Mouse (Mus musculus): ENCODE results near the gene Cnfn. TPM values are rescaled to one million over a fixed set of nuclear protein-coding genes. Genes with fewer than 3 reads are reported as not detected.
"Not testable (repeated sequence)": the region's sequence is repeated elsewhere in the genome, so short reads cannot be mapped to it uniquely, and the experiment has no call there.

Gene Cnfn
- polyA plus RNA-seq, 1 experiment from 2014 or later, result not detected

- Histone ChIP-seq H3K27me3 (replicated peaks) (no peaks in the 10 kb centered on the region), H3K4me2 (no peak overlapping the region), H3K27ac (no peak overlapping the region), H3K9ac (no peak overlapping the region), H3K9me3 (no peaks in the 10 kb centered on the region), H3K4me3 (no peak overlapping the region), H3K4me1 (no peaks in the 10 kb centered on the region), H3K36me3 (replicated peaks) (peaks cover 16% of the 10 kb centered on the region)
- ATAC-seq (replicated peaks), result no peak
- 93% methylated on average over 9 of the region's 9 CpGs for whole genome bisulfite sequencing
Observed at GRCm38 (mm10) chr7:25339329-25339728, 30.2 kb downstream of the Cnfn start.

- H3K4me1 ChIP-seq, result no peaks in the 10 kb centered on the region
- H3K27me3 ChIP-seq (replicated peaks), result no peaks in the 10 kb centered on the region
- ATAC-seq (replicated peaks), result no peak
- H3K9ac ChIP-seq, result no peak overlapping the region
- no peak overlapping the region for H3K4me2 ChIP-seq
- H3K4me3 ChIP-seq, result no peak overlapping the region
- no peak overlapping the region for H3K27ac ChIP-seq
- no peaks in the 10 kb centered on the region for H3K9me3 ChIP-seq
- peaks cover 29% of the 10 kb centered on the region for H3K36me3 ChIP-seq (replicated peaks)
- WGBS, result 84% methylated on average over 12 of the region's 12 CpGs
Observed at GRCm38 (mm10) chr7:25334472-25334871, 35.1 kb downstream of the Cnfn start.

DNA sequence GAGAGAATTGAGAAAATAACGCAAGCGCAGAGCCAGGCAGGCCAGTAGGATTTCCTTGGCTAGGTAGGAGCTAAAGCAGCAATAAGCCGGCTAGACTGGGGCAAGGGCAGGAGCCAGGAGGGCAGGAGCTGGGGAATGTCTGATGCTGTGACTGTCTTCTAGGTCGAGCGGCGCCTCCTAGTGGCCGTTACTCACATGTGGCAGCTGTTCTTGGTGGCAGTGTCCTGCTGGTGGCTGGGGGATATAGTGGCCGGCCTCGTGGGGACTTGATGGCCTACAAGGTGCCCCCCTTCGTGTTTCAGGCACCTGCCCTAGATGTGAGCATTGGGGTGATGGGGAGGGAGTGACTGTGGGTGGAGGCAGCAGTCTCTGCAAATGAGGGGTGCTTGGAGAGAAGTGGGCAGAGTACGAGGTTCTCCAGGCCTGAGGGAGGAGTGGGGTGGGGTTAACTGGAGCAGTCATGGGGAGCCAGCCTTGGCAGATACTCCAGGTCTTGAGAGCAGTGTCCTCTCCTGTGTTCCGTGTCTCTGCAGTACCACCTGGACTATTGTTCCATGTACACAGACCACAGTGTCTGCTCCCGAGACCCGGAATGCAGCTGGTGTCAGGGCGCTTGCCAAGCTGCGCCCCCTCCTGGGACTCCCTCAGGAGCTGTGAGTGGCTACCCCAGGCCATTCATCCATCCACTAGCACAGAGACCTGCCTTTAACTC lies 35.8 kb downstream of the Cnfn start:
- peaks cover 29% of the 10 kb centered on the region for H3K36me3 ChIP-seq (replicated peaks)
- 39% methylated on average over 16 of the region's 16 CpGs for WGBS
- no peak overlapping the region for H3K4me2 ChIP-seq
- no peaks in the 10 kb centered on the region for H3K4me1 ChIP-seq
- H3K27ac ChIP-seq, result no peak overlapping the region
- no peaks in the 10 kb centered on the region for H3K9me3 ChIP-seq
- H3K9ac ChIP-seq, result no peak overlapping the region
- no peak overlapping the region for H3K4me3 ChIP-seq
- no peaks in the 10 kb centered on the region for H3K27me3 ChIP-seq (replicated peaks)
- ATAC-seq (replicated peaks), result 0 out of 2 replicates have a peak, but pooled peaks have one; percentile 37

GRCm38 (mm10) chr7:25326233-25326632 lies 43.3 kb downstream of the Cnfn start:
- no peak overlapping the region for H3K27ac ChIP-seq
- no peak overlapping the region for H3K9ac ChIP-seq
- ATAC-seq (replicated peaks), result no peak
- H3K4me3 ChIP-seq, result no peak overlapping the region
- H3K9me3 ChIP-seq, result no peaks in the 10 kb centered on the region
- H3K27me3 ChIP-seq (replicated peaks), result no peaks in the 10 kb centered on the region
- peaks cover 10% of the 10 kb centered on the region for H3K4me1 ChIP-seq
- H3K4me2 ChIP-seq, result no peak overlapping the region
- 81% methylated on average over 8 of the region's 8 CpGs for WGBS
- peaks cover 16% of the 10 kb centered on the region for H3K36me3 ChIP-seq (replicated peaks)

DNA sequence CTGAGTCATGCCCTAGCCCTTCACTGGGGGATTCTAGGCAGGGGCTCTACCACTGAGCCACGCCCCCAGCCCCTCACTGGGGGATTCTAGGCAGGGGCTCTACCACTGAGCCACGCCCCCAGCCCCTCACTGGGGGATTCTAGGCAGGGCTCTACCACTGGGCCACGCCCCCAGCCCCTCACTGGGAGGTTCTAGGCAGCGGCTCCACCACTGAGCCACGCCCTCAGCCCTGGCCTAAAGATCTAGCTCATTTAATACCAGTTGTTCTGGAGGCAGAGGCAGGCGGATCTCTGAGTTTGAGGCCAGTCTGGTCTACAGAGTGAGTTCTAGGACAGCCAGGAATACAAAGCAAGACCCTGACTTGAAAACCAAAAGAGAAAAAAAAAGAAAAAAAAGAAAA lies 44.1 kb downstream of the Cnfn start:
- WGBS, result 90% methylated on average over 6 of the region's 6 CpGs
- not testable (repeated sequence) for ATAC-seq (replicated peaks); H3K27me3 ChIP-seq (replicated peaks); H3K9me3 ChIP-seq; H3K9ac ChIP-seq; H3K36me3 ChIP-seq (replicated peaks); H3K4me2 ChIP-seq; H3K27ac ChIP-seq; H3K4me3 ChIP-seq
- peaks cover 15% of the 10 kb centered on the region for H3K4me1 ChIP-seq

DNA sequence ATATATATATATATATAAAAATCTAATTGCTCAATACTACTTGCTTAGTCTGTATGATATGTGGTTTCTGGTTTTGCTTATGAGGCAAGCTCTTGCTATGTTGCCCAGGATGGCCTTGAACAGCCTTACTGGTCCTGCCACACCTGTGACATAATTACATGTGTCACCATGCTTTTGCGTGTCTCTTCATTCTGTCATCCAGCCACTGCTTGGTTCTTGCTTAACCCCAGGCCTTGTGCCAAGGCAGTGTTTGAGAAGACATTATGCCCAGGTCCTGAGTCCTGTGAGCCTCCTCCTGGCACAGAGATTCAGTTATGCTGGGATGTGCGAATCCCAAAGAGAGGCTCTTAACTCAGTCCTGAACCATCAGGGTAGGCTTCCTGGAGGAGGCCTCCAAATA lies 46.3 kb downstream of the Cnfn start:
- peaks cover 26% of the 10 kb centered on the region for H3K4me1 ChIP-seq
- 95% methylated on average over 2 of the region's 2 CpGs for WGBS

DNA sequence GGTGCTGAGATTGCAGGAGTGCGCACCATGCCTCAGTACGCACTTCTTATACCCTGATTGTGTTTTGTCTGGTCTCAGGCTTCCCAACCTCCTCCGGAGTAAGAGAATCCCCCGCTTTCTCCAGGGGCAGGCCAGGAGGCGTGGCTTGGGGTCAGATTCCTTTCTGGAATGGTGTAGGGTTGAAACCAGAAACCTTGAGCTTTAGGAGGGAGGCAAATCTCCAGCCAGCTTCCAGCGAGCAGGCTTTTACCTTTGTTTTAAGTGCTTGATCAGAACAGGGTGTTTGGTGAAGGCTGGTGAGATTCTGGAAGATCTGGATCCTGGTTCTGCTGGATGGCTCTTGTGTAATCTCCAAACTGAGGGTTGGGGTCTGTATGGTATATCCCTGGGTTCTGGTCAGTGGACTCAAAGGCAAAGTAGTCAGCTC lies 47.5 kb downstream of the Cnfn start:
- no peaks in the 10 kb centered on the region for H3K27me3 ChIP-seq (replicated peaks)
- no peak overlapping the region for H3K9ac ChIP-seq
- no peak overlapping the region for H3K4me2 ChIP-seq
- no peak for ATAC-seq (replicated peaks)
- peaks cover 36% of the 10 kb centered on the region for H3K4me1 ChIP-seq
- H3K4me3 ChIP-seq, result no peak overlapping the region
- WGBS, result 12% methylated on average over 6 of the region's 6 CpGs
- H3K27ac ChIP-seq, result 0 out of 2 replicates have a peak overlapping the region, but pooled peaks have one; percentile 53
- H3K36me3 ChIP-seq (replicated peaks), result no peaks in the 10 kb centered on the region
- no peaks in the 10 kb centered on the region for H3K9me3 ChIP-seq

More for the DNA sequence above, 46.3 kb downstream of the Cnfn start:
- Histone ChIP-seq H3K36me3 (replicated peaks) (0 out of 2 replicates have a peak, but pooled peaks cover 3% of the 10 kb centered on the region), H3K4me3 (no peak overlapping the region), H3K27me3 (replicated peaks) (no peaks in the 10 kb centered on the region), H3K4me2 (no peak overlapping the region), H3K27ac (no peak overlapping the region), H3K9ac (no peak overlapping the region), H3K9me3 (no peaks in the 10 kb centered on the region)
- ATAC-seq (replicated peaks), result no peak

Other genes with a start within 250 kb of the Cnfn start
- gene Pou2f2, start 190.0 kb downstream of the Cnfn start, polyA plus RNA-seq (2015; fragmentation: Nextera tagmentation; extraction: Ambion mirVana), result 45.5 and 59.1 TPM in 2 replicates
- gene Dedd2, start 149.1 kb downstream of the Cnfn start, polyA plus RNA-seq (2015; fragmentation: Nextera tagmentation; extraction: Ambion mirVana), result 18.5 and 18.7 TPM in 2 replicates
- 1.8 and 1.9 TPM in 2 replicates for gene Zfp526, start 148.3 kb downstream of the Cnfn start, polyA plus RNA-seq (2015; fragmentation: Nextera tagmentation; extraction: Ambion mirVana)
- gene Gsk3a, start 131.9 kb downstream of the Cnfn start, polyA plus RNA-seq (2015; fragmentation: Nextera tagmentation; extraction: Ambion mirVana), result 19.5 TPM in 2 replicates
- 3.3 and 5.3 TPM in 2 replicates for gene Erf, start 119.0 kb downstream of the Cnfn start, polyA plus RNA-seq (2015; fragmentation: Nextera tagmentation; extraction: Ambion mirVana)
- gene Cic, start 102.0 kb downstream of the Cnfn start, polyA plus RNA-seq (2015; fragmentation: Nextera tagmentation; extraction: Ambion mirVana), result 42.1 and 45.9 TPM in 2 replicates
- 671 and 679 TPM in 2 replicates for gene Pafah1b3, start 71.7 kb downstream of the Cnfn start, polyA plus RNA-seq (2015; fragmentation: Nextera tagmentation; extraction: Ambion mirVana)
- 3.7 and 4.5 TPM in 2 replicates for gene Prr19, start 68.3 kb downstream of the Cnfn start, polyA plus RNA-seq (2015; fragmentation: Nextera tagmentation; extraction: Ambion mirVana)
- gene Tmem145, start 63.6 kb downstream of the Cnfn start, polyA plus RNA-seq (2015; fragmentation: Nextera tagmentation; extraction: Ambion mirVana), result 94.8 and 102 TPM in 2 replicates
- 27.0 and 27.4 TPM in 2 replicates for gene Megf8, start 52.6 kb downstream of the Cnfn start, polyA plus RNA-seq (2015; fragmentation: Nextera tagmentation; extraction: Ambion mirVana)
- gene Lipe, start 29.0 kb upstream of the Cnfn start, polyA plus RNA-seq (2015; fragmentation: Nextera tagmentation; extraction: Ambion mirVana), result 10.5 and 12.7 TPM in 2 replicates
- gene Cxcl17, start 43.2 kb upstream of the Cnfn start, polyA plus RNA-seq (2015; fragmentation: Nextera tagmentation; extraction: Ambion mirVana), result 0.79 and 0.93 TPM in 2 replicates
- 0.88 and 1.1 TPM in 2 replicates for gene Ceacam1, start 107.9 kb upstream of the Cnfn start, polyA plus RNA-seq (2015; fragmentation: Nextera tagmentation; extraction: Ambion mirVana)
- 0.13 and 0.34 TPM in 2 replicates for gene Ceacam2, start 170.1 kb upstream of the Cnfn start, polyA plus RNA-seq (2015; fragmentation: Nextera tagmentation; extraction: Ambion mirVana)
- gene Erich4, start 246.2 kb upstream of the Cnfn start, polyA plus RNA-seq (2015; fragmentation: Nextera tagmentation; extraction: Ambion mirVana), result not detected in 2 replicates
- gene Dmac2, start 249.7 kb upstream of the Cnfn start, polyA plus RNA-seq (2015; fragmentation: Nextera tagmentation; extraction: Ambion mirVana), result 44.2 and 45.3 TPM in 2 replicates

Data from midbrain, embryonic 15.5 days (tissue).